Mouse (Mus musculus) gastrocnemius, adult 18-20 months (tissue): ENCODE results near the gene Cygb. TPM values are rescaled to one million over a fixed set of nuclear protein-coding genes. Genes with fewer than 3 reads are reported as not detected.
"Not testable (repeated sequence)": the region's sequence is repeated elsewhere in the genome, so short reads cannot be mapped to it uniquely, and the experiment has no call there.

Experiments
- DNase-seq: peaks from one replicate; pipeline ENCODE4 v3.0.0; 2021; ENCODE audit warnings: low spot score
- total RNA-seq, 2 experiments: library from RNA; stranded (reverse); gene quantifications; 2 replicates each; pipeline ENCODE4 v1.2.3; 2021

The Cygb gene
- total RNA-seq, 2 experiments from 2014 or later, result 10.5 to 15.0 TPM

DNA sequence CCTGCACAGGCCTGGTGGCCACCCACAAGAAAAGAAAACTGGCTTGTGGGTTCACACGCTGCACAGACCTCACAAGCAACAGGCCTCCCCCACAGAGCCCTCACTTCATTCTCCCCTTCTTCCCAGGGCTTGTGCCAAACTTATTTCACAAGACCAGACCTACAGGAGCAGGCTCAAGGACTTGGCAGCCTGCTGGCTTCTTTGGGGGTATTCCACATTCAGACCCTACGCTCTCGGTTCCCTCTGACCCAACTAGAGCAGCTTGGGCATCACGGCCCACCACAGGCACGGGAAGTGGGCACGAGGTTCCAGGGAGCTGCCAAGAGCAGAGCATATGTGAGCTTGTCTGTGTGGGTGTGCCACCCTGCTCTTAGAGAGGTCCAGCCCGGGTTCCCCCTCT is 36.5 kb downstream of the Cygb start:
- peak; percentile 39 for DNase-seq

DNA sequence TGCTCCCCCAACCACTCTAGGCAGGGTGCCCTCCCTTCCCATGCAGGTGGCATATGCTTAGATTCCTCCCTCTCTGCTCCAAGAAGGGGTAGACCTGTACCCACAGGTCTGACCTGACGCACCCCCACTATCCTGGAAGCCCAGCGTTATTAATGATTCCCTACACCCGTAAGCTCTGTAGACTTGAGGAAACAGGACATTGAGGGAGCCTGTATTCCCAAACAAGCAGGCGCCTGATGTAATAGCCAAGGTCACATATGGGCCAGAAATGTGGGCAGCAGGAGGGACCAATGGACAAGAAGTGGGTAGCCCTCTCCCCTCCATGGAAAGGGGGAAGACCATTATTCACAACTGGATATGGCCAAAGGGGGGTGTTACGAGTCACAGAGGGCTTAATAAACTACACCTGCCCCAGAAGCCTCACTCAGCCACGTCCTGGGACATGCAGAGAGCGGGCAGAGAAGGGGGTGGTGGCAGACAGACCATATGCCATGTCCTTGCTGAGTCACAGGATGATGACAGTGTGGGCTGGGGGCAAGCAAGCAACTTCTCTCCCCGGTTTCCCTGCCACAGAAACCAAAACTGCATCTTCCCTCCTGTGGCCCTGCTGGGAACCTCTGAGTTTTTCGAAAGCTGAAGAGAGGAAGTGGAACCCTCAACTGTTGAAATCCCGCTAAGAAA is 37.5 kb downstream of the Cygb start:
- DNase-seq, result no peak

DNA sequence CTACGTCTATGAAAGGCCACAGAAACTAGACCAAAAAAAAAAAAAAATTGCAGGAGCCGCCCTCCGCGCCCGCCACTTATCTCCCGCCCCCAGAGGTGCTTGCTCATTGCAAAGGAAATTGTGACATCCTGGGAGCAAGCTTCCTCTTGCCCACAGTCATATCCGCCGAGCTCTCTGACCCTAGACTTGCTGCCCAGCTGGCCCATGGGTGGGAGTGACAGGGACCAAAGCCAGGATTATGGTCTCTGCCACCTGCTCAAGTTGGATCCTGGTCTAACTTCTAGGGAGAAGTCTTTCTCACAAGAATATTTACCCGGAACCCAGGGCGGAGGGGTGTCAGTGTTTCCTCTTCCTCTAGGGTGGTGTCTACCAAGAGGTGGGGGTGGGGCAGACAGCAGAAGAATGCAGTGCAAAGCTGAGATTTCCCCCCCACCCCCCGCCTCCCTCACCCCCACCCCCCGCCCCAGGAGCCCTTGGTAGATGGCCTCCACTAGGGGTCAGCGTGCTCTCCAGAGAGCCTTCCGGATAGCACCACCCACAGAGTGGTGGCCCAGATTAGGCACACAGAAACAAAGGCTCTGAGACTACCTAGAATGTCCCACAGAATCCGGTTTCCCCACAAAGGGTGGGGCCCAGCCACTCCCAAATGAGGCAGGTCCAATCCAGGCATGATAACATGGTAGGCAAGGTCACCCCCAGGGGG is 38.2 kb downstream of the Cygb start:
- DNase-seq, result peak; percentile 27

DNA sequence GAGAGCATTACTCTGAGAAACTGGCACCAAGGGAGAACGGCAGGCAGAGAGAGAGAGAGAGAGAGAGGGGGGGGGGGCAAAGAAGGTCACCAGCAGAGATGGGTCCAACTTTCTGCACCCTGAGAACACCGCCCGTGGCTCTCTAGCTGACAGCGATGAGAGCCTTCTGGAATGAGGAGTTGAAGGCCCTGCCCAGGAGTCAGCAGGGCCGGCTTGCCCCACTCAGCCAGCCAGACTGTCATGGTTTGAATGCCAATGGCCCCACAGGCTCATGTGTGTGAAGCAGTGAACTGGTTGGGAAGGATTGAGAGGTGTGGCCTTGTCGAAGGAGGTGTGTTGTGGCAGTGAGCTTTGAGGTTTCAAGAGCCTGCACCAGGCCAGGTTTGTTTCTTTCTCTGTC is 40.9 kb downstream of the Cygb start:
- DNase-seq, result no peak

DNA sequence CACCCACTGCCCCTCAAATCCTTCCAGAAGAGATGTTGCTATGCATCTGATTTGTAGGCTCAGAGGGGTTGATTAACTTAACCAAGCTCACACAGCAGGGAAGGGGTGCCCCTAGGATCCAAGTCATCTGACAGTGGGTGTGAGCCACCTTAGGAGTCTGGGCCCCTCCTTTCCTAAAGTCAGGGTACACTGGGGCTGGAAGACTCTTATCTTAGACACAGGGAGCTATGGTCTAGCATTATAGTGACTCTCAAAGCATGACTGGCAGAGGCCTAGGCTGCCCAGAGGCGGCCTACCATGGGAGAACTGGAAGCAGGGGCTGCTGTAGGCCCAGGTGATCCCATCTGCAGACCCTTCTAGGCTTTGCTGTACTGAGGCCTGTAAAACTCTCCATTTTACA is 41.6 kb downstream of the Cygb start:
- DNase-seq, result no peak

DNA sequence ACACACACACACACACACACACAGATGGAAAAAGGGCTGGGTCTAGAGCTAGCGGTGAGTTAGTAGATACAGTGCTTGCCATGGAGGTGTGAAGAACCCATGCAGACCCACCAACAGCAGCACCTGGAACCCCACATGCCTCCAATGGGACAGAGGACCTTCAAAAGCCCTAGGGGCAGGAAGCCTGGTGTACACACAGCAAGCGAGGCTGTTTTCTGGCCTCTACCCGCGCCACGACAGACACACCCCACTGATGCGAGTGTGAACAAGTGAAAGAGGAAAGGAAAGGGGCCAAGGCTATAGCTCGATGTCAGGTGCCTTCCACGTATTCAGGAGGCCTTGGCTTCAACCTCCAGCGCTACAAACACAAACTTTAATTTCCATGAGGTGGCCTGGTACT is 42.2 kb downstream of the Cygb start:
- DNase-seq, result no peak

DNA sequence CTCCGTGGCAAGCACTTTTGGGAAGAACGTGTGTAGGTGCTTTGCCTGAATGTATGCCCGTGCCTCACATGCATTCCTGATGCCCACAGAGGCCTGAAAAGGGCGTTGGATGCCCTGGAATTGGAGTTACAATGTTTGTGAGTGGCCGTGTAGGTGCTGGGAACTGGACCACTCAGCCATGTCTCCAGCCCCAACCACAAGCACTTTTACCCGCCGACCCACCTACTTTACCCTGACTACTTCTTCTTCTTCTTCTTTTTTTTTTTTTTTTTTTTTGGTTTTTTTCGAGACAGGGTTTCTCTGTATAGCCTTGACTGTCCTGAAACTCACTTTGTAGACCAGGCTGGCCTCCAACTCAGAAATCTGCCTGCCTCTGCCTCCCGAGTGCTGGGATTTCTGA is 42.9 kb downstream of the Cygb start:
- DNase-seq, result not testable (repeated sequence)

DNA sequence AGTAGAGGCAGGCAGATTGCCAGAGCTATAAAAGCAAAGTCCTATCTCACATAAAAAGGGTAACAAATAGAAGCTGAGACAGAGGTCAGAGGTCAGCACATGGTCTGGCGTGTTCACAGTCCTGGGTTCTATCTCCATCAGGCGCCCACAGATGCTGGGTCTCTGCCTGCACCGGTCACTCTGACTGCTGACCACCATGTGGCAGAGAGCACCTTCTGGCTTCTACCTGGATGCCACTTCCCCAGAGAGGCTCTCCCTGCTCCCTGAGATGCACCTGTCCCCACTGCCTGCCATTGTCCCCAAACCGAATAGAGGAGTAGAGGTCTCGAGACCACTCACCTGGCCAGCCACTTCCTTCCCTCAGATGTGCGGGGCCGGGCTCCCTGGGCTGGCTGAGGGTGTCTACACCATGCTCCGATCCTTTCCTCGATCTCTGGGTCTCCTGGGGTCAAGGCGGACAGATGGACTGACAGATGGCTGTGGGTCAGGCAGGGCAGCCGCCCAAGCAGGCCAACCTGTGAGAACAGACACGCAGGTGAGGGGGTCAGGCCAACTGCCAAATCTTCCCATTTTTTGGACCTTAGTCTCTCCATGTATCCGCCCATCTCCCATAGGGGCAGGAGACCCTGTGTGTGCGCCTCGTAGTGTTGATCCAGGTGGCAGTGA is 44.0 kb downstream of the Cygb start:
- no peak for DNase-seq

DNA sequence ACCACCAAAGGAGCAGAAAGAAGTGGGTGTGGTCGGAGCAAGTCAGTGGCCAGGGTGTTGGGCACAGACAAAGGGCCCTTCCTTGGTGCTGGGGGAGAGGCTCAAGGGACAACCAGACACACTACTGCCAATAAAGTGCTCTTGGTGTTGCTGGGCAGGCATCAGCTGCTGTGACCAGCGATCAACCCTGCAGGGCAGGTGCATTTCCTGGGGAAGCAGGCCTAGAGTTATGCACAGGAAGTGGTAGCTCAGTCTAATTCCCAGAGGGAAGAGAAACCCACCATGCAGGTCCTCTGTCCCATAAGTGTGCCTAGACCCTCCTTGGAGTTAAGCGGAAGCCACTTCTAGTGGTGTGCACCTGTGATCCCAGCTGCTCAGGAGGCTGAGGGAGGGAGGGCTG is 46.4 kb downstream of the Cygb start:
- no peak for DNase-seq

DNA sequence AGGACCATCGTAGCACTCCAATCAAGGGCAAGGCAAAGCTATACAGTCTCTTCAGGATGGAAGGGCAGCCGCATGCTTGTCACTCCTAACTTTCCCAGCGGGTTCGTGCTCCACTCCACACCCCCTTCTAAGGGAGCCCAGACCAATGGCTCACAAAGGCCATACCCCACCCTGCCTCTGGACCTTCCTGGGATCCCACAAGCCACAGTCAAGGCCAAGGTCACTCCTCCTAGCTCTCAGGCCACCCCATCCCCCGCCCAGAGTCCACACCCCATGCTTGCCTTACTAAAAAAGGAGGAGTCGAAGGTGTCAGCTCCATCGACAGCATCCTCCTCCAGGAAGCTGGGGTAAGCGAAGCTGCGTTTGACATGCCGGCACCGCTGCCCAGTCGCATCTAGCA is 50.0 kb downstream of the Cygb start:
- no peak for DNase-seq

DNA sequence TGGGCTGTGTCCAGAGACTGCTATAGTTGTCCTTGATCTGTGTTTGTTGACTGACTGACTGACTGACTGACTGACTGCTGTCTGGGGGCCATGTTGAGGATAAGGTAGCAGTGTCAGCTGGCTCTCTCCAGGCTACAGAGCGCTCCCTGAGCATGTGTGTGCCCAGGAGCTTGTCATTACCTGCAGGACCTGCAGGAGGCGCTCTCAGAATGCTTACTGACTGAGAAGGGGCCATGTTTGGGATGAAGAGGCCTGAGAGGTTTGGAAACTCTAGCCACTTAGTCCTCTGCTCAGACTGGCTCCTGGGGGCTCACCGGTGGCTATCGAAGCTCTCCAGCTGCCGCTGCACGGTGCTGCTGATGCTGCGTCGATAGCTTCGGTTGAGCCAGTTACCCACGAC is 50.8 kb downstream of the Cygb start:
- DNase-seq, result peak; percentile 32

DNA sequence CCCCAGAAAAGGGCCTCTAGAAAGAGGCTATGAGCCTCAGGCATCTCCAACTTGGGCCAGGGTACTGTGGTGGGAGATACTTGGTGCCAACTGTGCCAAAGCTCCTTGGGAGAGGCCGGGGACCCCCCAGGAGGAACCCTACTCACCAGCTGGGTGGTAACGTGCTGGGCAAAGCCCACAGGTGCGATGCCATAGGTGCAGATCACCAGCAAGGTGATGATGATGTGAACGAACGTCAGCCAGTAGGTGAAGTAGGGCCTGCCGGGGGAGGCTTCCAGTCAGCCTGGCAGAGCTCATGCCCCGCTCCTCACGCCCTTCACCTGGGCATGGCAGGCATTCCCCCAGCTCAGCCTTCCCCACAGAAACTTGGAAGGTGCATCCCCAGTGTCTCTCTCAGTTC is 52.1 kb downstream of the Cygb start:
- DNase-seq, result no peak

DNA sequence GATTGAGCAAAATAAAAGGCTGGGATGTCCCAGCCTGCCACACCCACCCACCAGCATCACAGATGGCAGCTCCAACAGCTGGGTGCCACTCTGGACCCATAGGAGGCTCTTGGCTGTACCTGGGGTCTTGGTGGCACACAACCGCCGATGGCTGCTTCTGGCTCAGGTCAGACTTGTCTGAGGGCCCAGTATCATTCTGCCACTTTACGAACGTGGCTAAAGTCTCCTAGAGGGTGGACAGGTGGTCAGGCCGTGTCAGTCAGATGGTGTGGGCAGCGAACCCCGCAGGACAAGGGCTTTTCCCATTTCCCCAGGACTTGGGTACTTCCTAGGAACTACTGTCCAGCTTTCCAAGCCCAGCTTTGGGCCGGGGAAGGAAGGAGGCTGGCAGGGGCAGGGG is 52.9 kb downstream of the Cygb start:
- DNase-seq, result no peak

DNA sequence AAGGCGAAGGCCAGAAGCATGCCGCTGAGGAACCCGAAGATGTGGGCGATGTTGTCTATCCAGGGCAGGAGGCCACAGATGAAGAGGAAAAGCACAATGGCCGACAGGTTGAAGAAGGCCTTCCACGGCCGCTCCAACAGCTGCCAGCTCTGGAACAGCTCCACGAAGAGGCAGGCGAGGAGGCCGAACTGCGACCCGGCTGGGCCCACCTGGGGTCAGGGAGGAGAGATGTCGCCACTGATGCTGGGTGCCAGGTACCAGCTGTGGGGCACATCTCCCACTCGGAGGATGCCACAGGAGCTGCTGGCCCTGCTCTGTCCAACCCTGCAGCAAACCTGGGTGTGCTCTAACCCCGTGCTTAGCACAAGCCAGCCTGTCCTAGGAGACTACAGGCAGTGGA is 54.9 kb downstream of the Cygb start:
- no peak for DNase-seq

DNA sequence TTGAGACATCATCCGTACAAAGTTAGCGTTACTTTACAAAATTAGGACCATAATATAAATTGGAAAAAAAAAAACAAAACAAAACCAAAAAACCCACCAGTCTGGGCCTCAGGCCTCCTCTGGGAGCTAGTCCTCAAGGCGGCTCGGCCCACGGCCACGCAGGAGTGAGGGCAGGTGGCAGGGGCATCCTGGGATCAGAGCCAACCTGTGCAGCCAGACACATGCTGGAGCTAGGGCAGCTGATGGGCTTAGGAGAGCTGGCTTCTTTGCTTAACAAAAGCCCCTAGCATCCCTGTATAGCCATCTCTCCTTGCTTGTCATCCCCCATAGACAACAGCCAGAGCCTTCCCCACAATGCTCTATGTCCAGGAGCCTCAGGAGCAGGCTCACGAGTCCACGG is 55.9 kb downstream of the Cygb start:
- DNase-seq, result no peak

DNA sequence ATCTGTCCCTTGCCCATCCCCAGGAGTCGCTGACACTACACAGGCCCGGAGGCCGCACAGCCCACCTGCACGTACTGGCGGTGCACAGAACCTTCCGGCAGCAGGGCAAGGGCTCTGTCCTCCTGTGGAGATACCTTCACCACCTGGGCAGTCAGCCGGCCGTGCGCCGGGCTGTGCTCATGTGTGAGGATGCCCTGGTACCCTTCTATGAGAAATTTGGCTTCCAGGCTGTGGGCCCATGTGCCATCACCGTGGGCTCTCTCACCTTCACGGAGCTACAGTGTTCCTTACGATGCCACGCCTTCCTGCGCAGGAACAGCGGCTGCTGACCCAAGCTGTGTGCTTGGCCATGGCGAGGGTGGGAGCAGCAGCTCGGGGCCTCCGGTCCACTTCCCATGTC is 57.3 kb downstream of the Cygb start:
- DNase-seq, result no peak

Other genes starting within 250 kb of the Cygb start
- gene Rnf157, start 241.3 kb downstream of the Cygb start, total RNA-seq, result 10 to 100 TPM; 24.2 to 27.5 TPM
- gene Ubald2, start 220.2 kb downstream of the Cygb start, total RNA-seq, result 10 to 100 TPM; 32.1 to 45.8 TPM
- gene Qrich2, start 188.1 kb downstream of the Cygb start, total RNA-seq, result not detected
- 10 to 100 TPM; 12.3 to 12.5 TPM for gene Prpsap1, start 160.1 kb downstream of the Cygb start, total RNA-seq
- under 1 TPM; 0.80 to 0.88 TPM for gene Sphk1, start 123.4 kb downstream of the Cygb start, total RNA-seq
- 10 to 100 TPM; 22.9 to 25.2 TPM for gene Ube2o, start 72.9 kb downstream of the Cygb start, total RNA-seq
- not detected for gene Aanat, start 67.9 kb downstream of the Cygb start, total RNA-seq
- 10 to 100 TPM; 11.2 to 11.9 TPM for gene Rhbdf2, start 27.3 kb downstream of the Cygb start, total RNA-seq
- gene Prcd, start 779 bp downstream of the Cygb start, total RNA-seq, result under 1 TPM; 0.34 to 0.50 TPM
- gene St6galnac1, start 121.2 kb upstream of the Cygb start, total RNA-seq, result not detected
- gene Mxra7, start 173.7 kb upstream of the Cygb start, total RNA-seq, result 1 to 10 TPM; 5.2 to 8.2 TPM
- gene Mettl23, start 189.0 kb upstream of the Cygb start, total RNA-seq, result 10 to 100 TPM; 40.1 to 41.4 TPM
- 10 to 100 TPM; 18.4 to 28.1 TPM for gene Jmjd6, start 189.1 kb upstream of the Cygb start, total RNA-seq
- gene Mfsd11, start 198.1 kb upstream of the Cygb start, total RNA-seq, result 10 to 100 TPM; 19.1 to 26.2 TPM
- 10 to 100 TPM; 68.0 to 72.0 TPM for gene Srsf2, start 198.8 kb upstream of the Cygb start, total RNA-seq